Mouse (Mus musculus) MEL (cell line): ENCODE results near the gene Atf7ip. TPM values are rescaled to one million over a fixed set of nuclear protein-coding genes. Genes with fewer than 3 reads are reported as not detected.

Source experiments
- DNase-seq: peaks from one replicate; pipeline ENCODE4 v3.0.0; 2011; ENCODE audit warnings: low read depth, low spot score
- H3K27ac ChIP-seq: 2 replicates; pipeline ENCODE4 v1.5.1; 2012; ENCODE audit warnings: low read depth, mild to moderate bottlenecking, control low read depth, low read length, moderate library complexity; ENCODE audit not compliant: control insufficient read depth
- H3K27me3 ChIP-seq, 2 experiments: fragments of 150-350 bp in 1 of 2; sonication (generic) in 1 of 2; 2 replicates each; pipeline ENCODE4 v1.6.1; 2012; ENCODE audit warnings: low read length in 2 of 2, mild to moderate bottlenecking in 2 of 2, improper control_type of control experiment in 1 of 2, moderate library complexity in 1 of 2; ENCODE audit not compliant: insufficient read depth in 2 of 2, control insufficient read depth in 1 of 2
- H3K36me3 ChIP-seq, 2 experiments: 2 replicates each; pipeline ENCODE4 v1.6.1; 2012 to 2014; ENCODE audit warnings: low read length in 2 of 2, improper control_type of control experiment in 1 of 2, inconsistent platforms in 1 of 2, mild to moderate bottlenecking in 1 of 2; ENCODE audit not compliant: insufficient read depth in 2 of 2, control insufficient read depth in 1 of 2
- H3K4me1 ChIP-seq, 2 experiments: fragments of 150-350 bp in 1 of 2; sonication (generic) in 1 of 2; 2 replicates each; pipeline ENCODE4 v1.6.1; 2012; ENCODE audit warnings: low read length in 2 of 2, improper control_type of control experiment in 1 of 2, mild to moderate bottlenecking in 1 of 2; ENCODE audit not compliant: insufficient read depth in 2 of 2, control insufficient read depth in 1 of 2
- H3K4me3 ChIP-seq, 2 experiments: fragments of 150-350 bp in 1 of 2; sonication (generic) in 1 of 2; 2 replicates each; pipeline ENCODE4 v1.5.1; 2012; ENCODE audit warnings: low read depth in 2 of 2, low read length in 2 of 2, mild to moderate bottlenecking in 2 of 2, moderate library complexity in 2 of 2, control low read depth in 1 of 2, improper control_type of control experiment in 1 of 2; ENCODE audit not compliant: control insufficient read depth in 1 of 2, insufficient read depth in 1 of 2
- H3K79me2 ChIP-seq: 2 replicates; pipeline ENCODE4 v1.6.1; 2012; ENCODE audit warnings: mild to moderate bottlenecking, low read length, moderate library complexity; ENCODE audit not compliant: control insufficient read depth, poor library complexity, insufficient read depth
- H3K9ac ChIP-seq: 2 replicates; pipeline ENCODE4 v1.6.1; 2012; ENCODE audit warnings: low read depth, mild to moderate bottlenecking, control low read depth, low read length, moderate library complexity; ENCODE audit not compliant: control insufficient read depth, poor library complexity, severe bottlenecking
- H3K9me3 ChIP-seq: fragments of 150-350 bp; sonication (generic); replicated peaks from 2 replicates; pipeline ENCODE4 v1.6.1; 2012; ENCODE audit warnings: mild to moderate bottlenecking, low read length, improper control_type of control experiment, moderate library complexity; ENCODE audit not compliant: insufficient read depth
- BHLHE40 ChIP-seq: IDR thresholded peaks from 2 replicates; pipeline ENCODE4 v1.6.1; 2012; ENCODE audit warnings: low read depth, mild to moderate bottlenecking, inconsistent platforms, low read length, improper control_type of control experiment, borderline replicate concordance
- CHD1 ChIP-seq: IDR thresholded peaks from 2 replicates; pipeline ENCODE4 v1.6.1; 2012; ENCODE audit warnings: low read depth, mild to moderate bottlenecking, inconsistent platforms, low read length, improper control_type of control experiment
- EP300 ChIP-seq, 2 experiments: IDR thresholded peaks; 2 replicates each; pipeline ENCODE4 v1.6.1; 2011; ENCODE audit warnings: improper control_type of control experiment in 2 of 2, low read length in 2 of 2, low read depth in 1 of 2, mild to moderate bottlenecking in 1 of 2
- GABPA ChIP-seq: IDR thresholded peaks from 2 replicates; pipeline ENCODE4 v1.6.1; 2012; ENCODE audit warnings: low read depth, mild to moderate bottlenecking, inconsistent platforms, low read length, improper control_type of control experiment, moderate library complexity
- GATA1 ChIP-seq: IDR thresholded peaks from 2 replicates; pipeline ENCODE4 v1.6.1; 2011; ENCODE audit warnings: low read depth, low read length, improper control_type of control experiment
- JUND ChIP-seq: IDR thresholded peaks from 2 replicates; pipeline ENCODE4 v1.6.1; 2011; ENCODE audit warnings: low read depth, mild to moderate bottlenecking, improper control_type of control experiment, low read length
- MAFK ChIP-seq: IDR thresholded peaks from 2 replicates; pipeline ENCODE4 v1.6.1; 2011; ENCODE audit warnings: low read depth, mild to moderate bottlenecking, low read length, improper control_type of control experiment, borderline replicate concordance
- MAZ ChIP-seq: IDR thresholded peaks from 2 replicates; pipeline ENCODE4 v1.6.1; 2012; ENCODE audit warnings: low read depth, mild to moderate bottlenecking, inconsistent platforms, low read length, improper control_type of control experiment
- MYC ChIP-seq: IDR thresholded peaks from 2 replicates; pipeline ENCODE4 v1.6.1; 2011; ENCODE audit warnings: low read depth, mild to moderate bottlenecking, low read length, improper control_type of control experiment, moderate library complexity
- POLR2AphosphoS2 ChIP-seq: IDR thresholded peaks from 2 replicates; pipeline ENCODE4 v1.6.1; 2011; ENCODE audit warnings: low read length, improper control_type of control experiment
- TAL1 ChIP-seq: IDR thresholded peaks from 2 replicates; pipeline ENCODE4 v1.6.1; 2012; ENCODE audit warnings: mild to moderate bottlenecking, inconsistent platforms, low read length, moderate library complexity, mixed read lengths
- USF1 ChIP-seq: IDR thresholded peaks from 2 replicates; pipeline ENCODE4 v1.6.1; 2014; ENCODE audit warnings: low read depth, mild to moderate bottlenecking, inconsistent platforms, low read length, improper control_type of control experiment, moderate library complexity
- ZMIZ1 ChIP-seq: IDR thresholded peaks from 2 replicates; pipeline ENCODE4 v1.6.1; 2012; ENCODE audit warnings: low read depth, mild to moderate bottlenecking, inconsistent platforms, low read length, improper control_type of control experiment, moderate library complexity
- polyA plus RNA-seq, 2 experiments: library from polyadenylated mRNA; stranded (reverse) in 1 of 2; unstranded in 1 of 2; fragments of >175 nt in 1 of 2; fragments of >200 nt in 1 of 2; gene quantifications; 2 replicates each; pipeline versions ENCODE4 v1.2.1 to v1.2.4; 2012; ENCODE audit warnings: low replicate concordance in 2 of 2, low read depth in 1 of 2; ENCODE audit not compliant: insufficient read length in 2 of 2, insufficient read depth in 1 of 2, missing spikeins in 1 of 2
- total RNA-seq: library from RNA; depleted of rRNA; stranded (reverse); fragments of 300-350 nt; gene quantifications from 2 replicates; pipeline ENCODE4 v1.2.3, GENCODE M21; 2012

Atf7ip gene
- total and polyA plus RNA-seq, 3 experiments = 7.3 to 56.1 (median 24.6) TPM

GRCm38 (mm10) chr6:136633154-136633553, 127.2 kb downstream of the Atf7ip start:
- no peak overlapping the region for H3K4me3 ChIP-seq
- no peaks in the 10 kb centered on the region for H3K4me1 ChIP-seq
- no peaks in the 10 kb centered on the region; a peak in 1 of 4 replicates for H3K27me3 ChIP-seq
- TF ChIP-seq ZMIZ1 (no peak), GATA1 (no peak), MAFK (no peak), BHLHE40 (no peak), GABPA (no peak)
- no peaks in the 10 kb centered on the region for H3K9me3 ChIP-seq
- no peaks in the 10 kb centered on the region for H3K79me2 ChIP-seq
- H3K36me3 ChIP-seq = no peaks in the 10 kb centered on the region
- no peak for DNase-seq
- H3K9ac ChIP-seq = no peak overlapping the region
- H3K27ac ChIP-seq = no peak overlapping the region

- H3K9ac ChIP-seq = no peak overlapping the region
- no peaks in the 10 kb centered on the region for H3K9me3 ChIP-seq
- H3K4me3 ChIP-seq = no peak overlapping the region
- TF ChIP-seq MYC (no peak), CHD1 (no peak), USF1 (no peak), POLR2AphosphoS2 (no peak)
- no peaks in the 10 kb centered on the region for H3K79me2 ChIP-seq
- DNase-seq = no peak
- H3K27me3 ChIP-seq = no peaks in the 10 kb centered on the region; a peak in 1 of 4 replicates
- no peaks in the 10 kb centered on the region for H3K36me3 ChIP-seq
- H3K4me1 ChIP-seq = no peaks in the 10 kb centered on the region
- H3K27ac ChIP-seq = no peak overlapping the region
Measured at GRCm38 (mm10) chr6:136633719-136634118, 127.8 kb downstream of the Atf7ip start.

GRCm38 (mm10) chr6:136634982-136635381, 129.0 kb downstream of the Atf7ip start:
- TF ChIP-seq MAZ (no peak), JUND (no peak), TAL1 (no peak), EP300 (IDR thresholded peaks at IDR 0.05; ENCODE audit: low read depth in 1 of 2, low read length in 2 of 2) (no peak)
- TF ChIP-seq, all 39 proteins: peak for 0
- Histone ChIP-seq H3K79me2 (no peaks in the 10 kb centered on the region), H3K4me3 (no peak overlapping the region), H3K36me3 (no peaks in the 10 kb centered on the region), H3K9ac (no peak overlapping the region), H3K4me1 (no peaks in the 10 kb centered on the region), H3K9me3 (no peaks in the 10 kb centered on the region), H3K27me3 (no peaks in the 10 kb centered on the region; a peak in 1 of 4 replicates), H3K27ac (no peak overlapping the region)
- no peak for DNase-seq
